Mouse (Mus musculus) megakaryocyte progenitor cell, adult 5-6 weeks (primary cell): Measurements from ENCODE around the gene St6gal1. TPM values are rescaled to one million over a fixed set of nuclear protein-coding genes. Genes with fewer than 3 reads are reported as not detected.

Experiments used
- ATAC-seq: replicated peaks from 2 replicates; pipeline ENCODE4 v1.8.0; 2016; ENCODE audit warnings: mild to moderate bottlenecking, moderate TSS enrichment, inconsistent platforms; ENCODE audit not compliant: poor library complexity
- total RNA-seq, 2 experiments: library from RNA; stranded (forward) in 1 of 2; stranded (reverse) in 1 of 2; fragments of 157-497, 149-512 nt in 1 of 2; fragments of 200-1000 nt in 1 of 2; gene quantifications; 2 replicates each; pipeline versions ENCODE4 v1.2.3 to v1.2.4; 2015 to 2017

St6gal1 gene
- total RNA-seq, 2 experiments from 2014 or later: 0.37 to 1.2 TPM

GRCm38 (mm10) chr16:23403008-23403755 lies 178.6 kb downstream of the St6gal1 start:
- peak; percentile 64 for ATAC-seq

Other genes with a start within 250 kb of the St6gal1 start
- gene Kng2, start 195.3 kb upstream of the St6gal1 start, total RNA-seq (2015): not detected in 2 replicates
- not detected in 2 replicates for gene Kng2, start 195.3 kb upstream of the St6gal1 start, total RNA-seq (2017)
- gene Kng1, start 166.9 kb upstream of the St6gal1 start, total RNA-seq (2015): not detected in 2 replicates
- gene Kng1, start 166.9 kb upstream of the St6gal1 start, total RNA-seq (2017): not detected in 2 replicates
- gene Eif4a2, start 117.3 kb upstream of the St6gal1 start, total RNA-seq (2015): 378 and 464 TPM in 2 replicates
- gene Eif4a2, start 117.3 kb upstream of the St6gal1 start, total RNA-seq (2017): 592 and 744 TPM in 2 replicates
- gene Rfc4, start 97.0 kb upstream of the St6gal1 start, total RNA-seq (2015): 195 and 224 TPM in 2 replicates
- 72.3 and 90.3 TPM in 2 replicates for gene Rfc4, start 97.0 kb upstream of the St6gal1 start, total RNA-seq (2017)
- not detected in 2 replicates for gene Adipoq, start 78.2 kb upstream of the St6gal1 start, total RNA-seq (2015)
- not detected in 2 replicates for gene Adipoq, start 78.2 kb upstream of the St6gal1 start, total RNA-seq (2017)
- gene Rtp1, start 204.4 kb downstream of the St6gal1 start, total RNA-seq (2015): not detected in 2 replicates
- gene Rtp1, start 204.4 kb downstream of the St6gal1 start, total RNA-seq (2017): not detected in 2 replicates